Mouse (Mus musculus): Measurements from ENCODE around the gene Ccdc14.
"Not testable (repeated sequence)": the region's sequence is repeated elsewhere in the genome, so short reads cannot be mapped to it uniquely, and the experiment has no call there.

Ccdc14 gene

GRCm38 (mm10) chr16:34690334-34691144 lies at the start of gene Ccdc14:
Gene Ccdc14 (plus strand): TSS chr16:34690616.
- peak; percentile 88 for DNase-seq

GRCm38 (mm10) chr16:34643511-34644259 lies 46.7 kb upstream of the Ccdc14 start:
- DNase-seq = no peak

- no peak for DNase-seq
These were observed 40.8 kb upstream of the Ccdc14 start, which contains the start of gene Ropn1 for GRCm38 (mm10) chr16:34649621-34650020. Gene Ropn1 (plus strand): TSS chr16:34649921.

- peak; percentile 18 for DNase-seq
These were observed 37.4 kb upstream of the Ccdc14 start for GRCm38 (mm10) chr16:34653023-34653422.

GRCm38 (mm10) chr16:34657566-34657965 lies 32.9 kb upstream of the Ccdc14 start:
- not testable (repeated sequence) for DNase-seq

- no peak for DNase-seq
These were observed 32.4 kb upstream of the Ccdc14 start for GRCm38 (mm10) chr16:34657983-34658382.

GRCm38 (mm10) chr16:34658388-34658787 lies 32.0 kb upstream of the Ccdc14 start:
- DNase-seq = no peak

- no peak for DNase-seq
These were observed 25.9 kb upstream of the Ccdc14 start for GRCm38 (mm10) chr16:34664553-34664952.

- peak; percentile 57 for DNase-seq
These were observed 23.2 kb upstream of the Ccdc14 start for GRCm38 (mm10) chr16:34667031-34667726.

- no peak for DNase-seq
These were observed 22.1 kb upstream of the Ccdc14 start for GRCm38 (mm10) chr16:34668341-34668740.

GRCm38 (mm10) chr16:34671966-34672365 lies 18.4 kb upstream of the Ccdc14 start:
- no peak for DNase-seq

- no peak for DNase-seq
These were observed 17.6 kb upstream of the Ccdc14 start for GRCm38 (mm10) chr16:34672822-34673221.

GRCm38 (mm10) chr16:34674365-34674764 lies 16.1 kb upstream of the Ccdc14 start:
- DNase-seq = no peak

GRCm38 (mm10) chr16:34681823-34682222 lies 8.6 kb upstream of the Ccdc14 start:
- no peak for DNase-seq

GRCm38 (mm10) chr16:34689879-34690278 lies 537 bp upstream of the Ccdc14 start:
- DNase-seq = no peak

GRCm38 (mm10) chr16:34691156-34691555 lies 740 bp downstream of the Ccdc14 start:
- DNase-seq = no peak

GRCm38 (mm10) chr16:34694477-34694876 lies 4.1 kb downstream of the Ccdc14 start:
- DNase-seq = no peak

- DNase-seq = not testable (repeated sequence)
These were observed 8.3 kb downstream of the Ccdc14 start for GRCm38 (mm10) chr16:34698721-34699120.

- peak; percentile 73 for DNase-seq
These were observed 9.9 kb downstream of the Ccdc14 start for GRCm38 (mm10) chr16:34700165-34700827.

- no peak for DNase-seq
These were observed 10.4 kb downstream of the Ccdc14 start for GRCm38 (mm10) chr16:34700828-34701216.

GRCm38 (mm10) chr16:34706019-34706418 lies 15.6 kb downstream of the Ccdc14 start:
- DNase-seq = no peak

- DNase-seq = peak; percentile 15
These were observed 16.1 kb downstream of the Ccdc14 start for GRCm38 (mm10) chr16:34706487-34706946.

GRCm38 (mm10) chr16:34711481-34711880 lies 21.1 kb downstream of the Ccdc14 start:
- no peak for DNase-seq

Measured in layer of hippocampus, adult 9-11 months (tissue).